Comparison of ENCODE assay signal across 8 mouse cellular contexts in genomic region chr10:7680731-7681301, GRCm38 (mm10). TPM values are rescaled to one million over a fixed set of nuclear protein-coding genes. Genes with fewer than 3 reads are reported as not detected.
A peak's percentile ranks its signal among the peaks of the same experiment; 100 is the strongest.
DNase-seq lines count a peak whose midpoint lies in the region; ATAC-seq lines count a peak whose summit lies in the region.

Pcmt1 (minus strand) TSS chr10:7681136.
Lats1 (plus strand) TSS chr10:7681214.

- ATAC-seq in hindbrain, embryonic 13.5 days (ENCODE audit: low FRiP score) = peak; percentile 91

- H3K9ac ChIP-seq in hindbrain, embryonic 13.5 days = peak within 1 kb of the TSS; percentile 99

- H3K4me1 ChIP-seq in hindbrain, embryonic 13.5 days (replicated peaks) = peaks cover 54% of the 10 kb centered on the region

- under 1% methylated on average over 56 of the region's 65 CpGs for WGBS in hindbrain, embryonic 13.5 days

- H3K9me3 ChIP-seq in hindbrain, embryonic 13.5 days = no peaks in the 10 kb centered on the region

- H3K27me3 ChIP-seq in hindbrain, embryonic 13.5 days = no peaks in the 10 kb centered on the region

- H3K4me2 ChIP-seq in hindbrain, embryonic 13.5 days = peak within 1 kb of the TSS; percentile 77

- peak; percentile 63 for DNase-seq in R1 (ENCODE audit: low read depth, low spot score)
- peak; percentile 94 to 95 for DNase-seq in cerebellum, postnatal 25 days
- peak; percentile 73 to 74 for DNase-seq in frontal cortex, postnatal 25 days (ENCODE audit: low spot score in 2 of 2)
- peak; percentile 81 to 94 for DNase-seq in layer of hippocampus, postnatal 25 days (ENCODE audit: extremely low spot score in 1 of 2, low spot score in 1 of 2)
- DNase-seq in lung, postnatal 14 days = peak; percentile 88
- DNase-seq in ovary, postnatal 36 days (ENCODE audit: low spot score) = peak; percentile 88
- peak; percentile 92 for DNase-seq in thymus, postnatal 14 days

- H3K27ac ChIP-seq in hindbrain, embryonic 13.5 days = peak within 1 kb of the TSS; percentile 97

- peak within 1 kb of the TSS; percentile 100 for H3K4me3 ChIP-seq in hindbrain, embryonic 13.5 days

- H3K36me3 ChIP-seq in hindbrain, embryonic 13.5 days = peaks cover 35% of the 10 kb centered on the region

RNA-seq across cellular contexts. Expression of gene Pcmt1, which starts in this region (rescaled TPM):
- 166 and 171 TPM in 2 replicates for polyA plus RNA-seq in hindbrain, embryonic 13.5 days (2015; fragmentation: Nextera tagmentation; extraction: Ambion mirVana)
- 100 to 1,000 TPM; 148 to 161 TPM for total RNA-seq in layer of hippocampus, postnatal 25 days (2021)

RNA-seq across cellular contexts. Expression of gene Lats1, which starts in this region (rescaled TPM):
- polyA plus RNA-seq in hindbrain, embryonic 13.5 days (2015; fragmentation: Nextera tagmentation; extraction: Ambion mirVana) = 10.4 and 10.8 TPM in 2 replicates
- 10 to 100 TPM; 34.6 to 40.2 TPM for total RNA-seq in layer of hippocampus, postnatal 25 days (2021)

Comparison
In these comparisons a context has a peak if more than half of its experiments do, and no peak if none do; other contexts are left out.
1. Peak in every context shown above with its lines: DNase-seq, ATAC-seq, H3K4me3 ChIP-seq and H3K27ac ChIP-seq.